Mouse (Mus musculus) thymus, adult 2 months (tissue): ENCODE measurements around the gene Soat1. TPM values are rescaled to one million over a fixed set of nuclear protein-coding genes. Genes with fewer than 3 reads are reported as not detected.
"Not testable (repeated sequence)": the region's sequence is repeated elsewhere in the genome, so short reads cannot be mapped to it uniquely, and the experiment has no call there.

ENCODE experiments used
- DNase-seq: peaks from one replicate; pipeline ENCODE4 v3.0.0; 2021
- H3K27ac ChIP-seq: fragments of 200-500 bp; 2 replicates; pipeline ENCODE4 v1.5.1; 2012; ENCODE audit warnings: low read length, control low read depth; ENCODE audit not compliant: control insufficient read depth, insufficient read depth
- H3K27me3 ChIP-seq: fragments of 200-500 bp; 2 replicates; pipeline ENCODE4 v1.6.1; 2012; ENCODE audit warnings: mild to moderate bottlenecking, low read length, moderate library complexity, mixed read lengths; ENCODE audit not compliant: control insufficient read depth, insufficient read depth
- H3K36me3 ChIP-seq: fragments of 200-500 bp; 2 replicates; pipeline ENCODE4 v1.6.1; 2012; ENCODE audit warnings: mild to moderate bottlenecking, low read length, moderate library complexity; ENCODE audit not compliant: control insufficient read depth, insufficient read depth
- H3K4me1 ChIP-seq: fragments of 200-500 bp; replicated peaks from 2 replicates; pipeline ENCODE4 v1.6.1; 2012; ENCODE audit warnings: low read length; ENCODE audit not compliant: control insufficient read depth, insufficient read depth
- H3K4me3 ChIP-seq: fragments of 200-500 bp; 2 replicates; pipeline ENCODE4 v1.5.1; 2012; ENCODE audit warnings: mild to moderate bottlenecking, low read length, control low read depth, moderate library complexity; ENCODE audit not compliant: control insufficient read depth, insufficient read depth
- CTCF ChIP-seq: fragments of 200-500 bp; IDR thresholded peaks from 2 replicates; pipeline ENCODE4 v1.5.1; 2012; ENCODE audit warnings: mild to moderate bottlenecking, control low read depth, low read length, moderate library complexity, borderline replicate concordance; ENCODE audit not compliant: control insufficient read depth, poor library complexity, insufficient read depth; ENCODE audit errors: extremely low read depth
- POLR2A ChIP-seq: fragments of 200-500 bp; IDR thresholded peaks from 2 replicates; pipeline ENCODE4 v1.6.1; 2012; ENCODE audit warnings: mild to moderate bottlenecking, low read length, control low read depth, moderate library complexity; ENCODE audit not compliant: control insufficient read depth, poor library complexity, insufficient read depth; ENCODE audit errors: extremely low read depth
- WGBS: fragments of 180-500 bp; shearing (Covaris S2); methylation state at CpG from one replicate; pipeline ENCODE4 v1.1.7; 2018; 5-methylcytosine and 5-hydroxymethylcytosine counted together
- polyA plus RNA-seq: library from polyadenylated mRNA; depleted of rRNA; stranded (reverse); fragments of >200 nt; gene quantifications from 2 replicates; pipeline ENCODE4 v1.2.3, GENCODE M21; 2012; rRNA removed

Soat1 gene
- polyA plus RNA-seq: 103 and 119 TPM in 2 replicates

GRCm38 (mm10) chr1:156473961-156474503, at the start of gene Soat1:
Gene Soat1, minus strand, starts transcription at chr1:156474331.
- H3K4me1 ChIP-seq: peaks cover 16% of the 10 kb centered on the region
- H3K27ac ChIP-seq: 0 out of 2 replicates have a peak within 1 kb of the TSS, but pooled peaks have one; percentile 41
- no peaks in the 10 kb centered on the region for H3K36me3 ChIP-seq
- no peaks in the 10 kb centered on the region for H3K27me3 ChIP-seq
- TF ChIP-seq CTCF (peak; percentile 55; the same call in 1 of the 2 replicates), POLR2A (0 out of 2 replicates have a peak, but pooled peaks have one; percentile 38)
- peak within 1 kb of the TSS; percentile 75 for H3K4me3 ChIP-seq
- peak; percentile 93 for DNase-seq
- under 1% methylated on average over 44 of the region's 46 CpGs for WGBS

GRCm38 (mm10) chr1:156523842-156524241, 49.7 kb upstream of the Soat1 start, which contains the start of gene Gm10031:
Gene Gm10031, plus strand, starts transcription at chr1:156524012.
- 96% methylated on average over 22 of the region's 22 CpGs for WGBS
- not testable (repeated sequence) for H3K4me3 ChIP-seq, H3K36me3 ChIP-seq, H3K4me1 ChIP-seq, H3K27me3 ChIP-seq, DNase-seq, H3K27ac ChIP-seq

GRCm38 (mm10) chr1:156521796-156522517, 47.8 kb upstream of the Soat1 start:
- peaks cover 6% of the 10 kb centered on the region for H3K4me1 ChIP-seq
- peak overlapping the region; percentile 24 for H3K4me3 ChIP-seq
- DNase-seq: peak; percentile 63
- H3K27me3 ChIP-seq: no peaks in the 10 kb centered on the region
- 16% methylated on average over 15 of the region's 15 CpGs for WGBS
- TF ChIP-seq CTCF: no peak
- no peak for TF ChIP-seq POLR2A
- H3K27ac ChIP-seq: peak overlapping the region; percentile 85
- H3K36me3 ChIP-seq: no peaks in the 10 kb centered on the region

- Histone ChIP-seq H3K27me3 (no peaks in the 10 kb centered on the region), H3K27ac (no peak overlapping the region), H3K4me3 (no peak overlapping the region), H3K36me3 (no peaks in the 10 kb centered on the region), H3K4me1 (peaks cover 6% of the 10 kb centered on the region)
- TF ChIP-seq CTCF (no peak), POLR2A (no peak)
- 95% methylated on average over 3 of the region's 3 CpGs for WGBS
- DNase-seq: no peak
These were observed 46.1 kb upstream of the Soat1 start for GRCm38 (mm10) chr1:156520136-156520780.

- Histone ChIP-seq H3K4me1 (no peaks in the 10 kb centered on the region; the same call in 1 of the 2 replicates), H3K27ac (no peak overlapping the region), H3K4me3 (no peak overlapping the region), H3K27me3 (no peaks in the 10 kb centered on the region), H3K36me3 (no peaks in the 10 kb centered on the region)
- no peak for DNase-seq
- no peak for TF ChIP-seq POLR2A
- no peak for TF ChIP-seq CTCF
- over 99% methylated on average over 3 of the region's 3 CpGs for WGBS
These were observed 33.6 kb upstream of the Soat1 start for GRCm38 (mm10) chr1:156507753-156508152.

- Histone ChIP-seq H3K36me3 (no peaks in the 10 kb centered on the region), H3K27ac (no peak overlapping the region), H3K4me1 (no peaks in the 10 kb centered on the region; the same call in 1 of the 2 replicates), H3K4me3 (no peak overlapping the region), H3K27me3 (no peaks in the 10 kb centered on the region)
- DNase-seq: no peak
- 93% methylated on average over 2 of the region's 2 CpGs for WGBS
- TF ChIP-seq POLR2A (no peak), CTCF (no peak)
These were observed 31.8 kb upstream of the Soat1 start for GRCm38 (mm10) chr1:156505901-156506300.
